Mouse (Mus musculus) ES-CJ7 (cell line): ENCODE measurements around the gene Ppm1h.

Experiments
- DNase-seq: peaks from one replicate; pipeline ENCODE4 v3.0.0; 2011; ENCODE audit warnings: low read depth, low spot score

Gene Ppm1h

DNA sequence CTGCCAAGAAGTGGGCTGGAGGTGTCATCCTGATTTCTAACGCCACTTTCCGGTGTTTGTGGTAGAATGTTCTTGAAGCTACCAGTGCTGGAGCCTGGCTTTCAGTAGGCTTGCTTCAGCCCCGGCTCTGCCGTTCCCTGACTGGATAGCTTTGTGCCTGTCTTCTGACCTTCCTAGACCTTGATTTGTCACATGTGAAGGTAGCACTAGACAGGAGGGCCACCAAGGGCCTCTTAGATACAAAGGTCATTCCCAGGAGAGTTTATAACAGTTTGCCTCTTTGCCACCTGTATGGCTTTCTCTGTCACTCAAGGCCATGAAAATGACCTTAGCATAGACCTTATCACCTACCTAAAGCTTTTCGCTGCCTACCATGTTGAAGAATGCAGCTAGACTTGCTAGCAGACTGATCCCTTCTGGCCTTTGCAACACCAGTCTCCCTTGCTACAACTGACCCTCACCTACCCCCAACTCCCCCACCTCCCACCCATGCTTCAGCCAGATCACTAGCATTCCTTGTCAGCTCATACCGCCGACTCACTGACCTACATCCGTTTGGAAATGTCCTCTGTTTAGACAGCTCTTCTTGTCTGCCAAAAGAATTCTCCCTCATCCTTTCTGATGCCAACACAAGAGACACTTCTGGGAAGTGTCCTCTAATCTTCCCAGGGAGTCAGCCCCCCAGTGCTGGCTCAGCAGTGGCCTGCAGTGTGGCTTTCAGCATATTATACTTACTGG is 180.5 kb downstream of the Ppm1h start:
- no peak for DNase-seq

- no peak for DNase-seq
Observed at GRCm38 (mm10) chr10:122859642-122859997, 181.1 kb downstream of the Ppm1h start.

DNA sequence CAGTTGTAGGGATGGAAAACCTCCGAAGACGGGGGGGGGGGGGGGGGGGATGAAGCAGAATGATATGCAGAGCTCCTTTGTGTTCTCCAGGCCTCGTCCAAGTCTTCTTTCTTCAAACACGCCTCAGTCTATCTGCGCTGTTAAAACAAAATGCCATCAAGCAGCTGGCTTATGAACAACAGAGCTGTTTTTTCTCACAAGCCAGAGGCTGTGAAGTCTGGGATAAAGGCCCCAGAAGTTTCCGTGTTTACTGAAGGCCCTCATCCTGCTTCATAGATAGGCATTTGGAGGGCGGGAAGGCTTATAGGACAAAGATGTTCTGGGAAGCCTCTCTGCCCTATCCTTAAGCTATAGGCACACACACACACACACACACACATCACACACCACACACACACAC is 181.5 kb downstream of the Ppm1h start:
- DNase-seq = no peak

- no peak for DNase-seq
Observed at GRCm38 (mm10) chr10:122861696-122862385, 183.3 kb downstream of the Ppm1h start.

- DNase-seq = no peak
Observed at GRCm38 (mm10) chr10:122862386-122863023, 183.9 kb downstream of the Ppm1h start.

DNA sequence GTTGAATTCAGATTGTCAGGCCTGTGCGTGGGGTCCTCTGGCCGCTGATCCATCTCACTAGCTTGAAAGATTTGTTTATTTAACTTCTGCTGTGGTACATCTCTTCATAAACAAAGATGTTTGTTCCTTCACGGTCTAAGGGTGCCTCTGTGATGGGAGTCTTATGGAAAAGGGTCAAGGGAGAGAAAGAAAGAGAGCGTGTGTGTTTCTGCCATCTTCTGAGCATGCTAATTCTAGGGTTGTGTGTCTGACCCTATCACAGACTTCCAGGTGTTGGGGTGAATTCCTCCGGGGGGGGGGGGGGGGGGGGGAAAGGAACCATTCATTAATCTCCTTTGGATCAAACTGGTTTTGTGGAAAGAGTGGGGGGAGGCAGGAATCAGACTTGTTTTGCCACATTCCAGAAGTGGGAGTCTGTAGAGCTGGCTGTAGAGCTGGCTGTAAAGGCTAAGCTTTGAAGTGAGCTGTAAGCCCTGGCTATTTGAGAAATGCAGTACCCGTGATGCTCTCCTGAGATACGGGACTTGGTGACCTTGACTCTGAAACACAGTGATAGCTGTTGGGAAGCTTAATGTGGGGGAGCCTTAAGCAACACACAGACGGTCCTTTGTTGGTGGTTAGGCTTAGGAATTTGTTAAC is 191.4 kb downstream of the Ppm1h start:
- DNase-seq = no peak

- DNase-seq = no peak
Observed at GRCm38 (mm10) chr10:122870848-122871494, 192.4 kb downstream of the Ppm1h start.

GRCm38 (mm10) chr10:122872720-122873119 is 194.2 kb downstream of the Ppm1h start:
- no peak for DNase-seq

DNA sequence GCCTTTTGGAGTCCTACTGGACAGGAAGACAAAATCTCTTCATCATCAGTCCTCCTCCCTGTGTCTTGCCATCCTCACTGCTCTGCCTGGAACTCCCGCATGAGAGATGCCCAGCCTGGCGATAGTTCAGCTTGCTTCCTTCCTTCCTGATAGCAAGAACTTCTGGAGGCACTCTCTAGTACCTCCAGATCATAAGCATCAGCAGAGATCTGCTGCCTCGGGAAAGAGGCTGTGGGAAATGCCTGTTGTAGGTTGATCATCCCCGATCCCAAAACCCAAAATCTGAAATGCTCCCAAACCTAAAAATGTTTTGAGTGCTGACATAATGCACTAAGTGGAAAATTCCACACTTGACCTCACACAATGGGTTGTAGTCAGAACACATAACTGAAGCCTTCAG is 198.4 kb downstream of the Ppm1h start:
- no peak for DNase-seq

- DNase-seq = no peak
Observed at GRCm38 (mm10) chr10:122877436-122877835, 198.9 kb downstream of the Ppm1h start.

GRCm38 (mm10) chr10:122881456-122881855 is 202.9 kb downstream of the Ppm1h start:
- no peak for DNase-seq

GRCm38 (mm10) chr10:122882614-122883013 is 204.1 kb downstream of the Ppm1h start:
- no peak for DNase-seq

DNA sequence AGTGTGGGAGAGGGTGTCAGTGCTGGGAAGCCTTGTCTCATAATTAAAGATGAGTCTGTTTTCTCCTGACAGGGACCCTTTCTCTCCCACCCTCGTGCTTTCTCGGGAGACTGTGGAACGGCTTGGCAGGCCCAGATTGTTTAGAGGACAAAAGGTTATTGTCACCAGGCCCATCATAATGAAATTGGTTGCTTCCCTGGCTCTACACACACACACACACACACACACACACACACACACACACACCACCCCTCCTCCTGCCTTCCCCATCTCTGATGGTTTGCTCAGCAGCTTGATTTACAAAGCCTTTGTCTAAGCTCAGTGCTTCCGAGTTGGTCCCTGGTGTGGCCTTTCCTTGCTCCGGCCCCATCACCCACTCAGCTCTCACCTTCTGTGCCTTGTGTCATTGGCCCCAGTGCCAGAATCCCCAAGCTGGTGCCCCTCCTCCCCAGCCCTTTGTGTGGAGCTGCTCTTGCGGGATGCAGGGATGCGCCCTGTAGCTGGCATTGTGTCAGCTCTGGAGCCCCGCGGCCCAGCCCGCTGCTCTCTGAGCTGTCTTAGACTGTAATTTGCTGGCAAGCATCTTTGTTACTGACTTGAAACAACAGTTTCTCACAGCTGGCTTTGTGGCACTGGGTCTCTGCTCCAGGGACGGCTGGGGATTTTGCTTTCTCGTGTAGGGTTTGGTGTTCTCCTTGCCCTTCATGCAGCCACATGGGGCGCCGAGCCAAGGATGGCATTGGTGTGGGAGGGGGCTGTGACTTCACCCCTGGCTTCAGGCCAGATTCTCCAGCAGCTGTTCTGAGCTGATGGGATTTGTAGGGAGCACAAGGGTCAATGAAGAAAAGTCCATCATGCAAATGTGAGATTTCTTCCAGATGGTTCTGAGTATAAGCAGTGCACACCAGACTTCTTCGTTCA is 205.5 kb downstream of the Ppm1h start:
- peak; percentile 87 for DNase-seq

DNA sequence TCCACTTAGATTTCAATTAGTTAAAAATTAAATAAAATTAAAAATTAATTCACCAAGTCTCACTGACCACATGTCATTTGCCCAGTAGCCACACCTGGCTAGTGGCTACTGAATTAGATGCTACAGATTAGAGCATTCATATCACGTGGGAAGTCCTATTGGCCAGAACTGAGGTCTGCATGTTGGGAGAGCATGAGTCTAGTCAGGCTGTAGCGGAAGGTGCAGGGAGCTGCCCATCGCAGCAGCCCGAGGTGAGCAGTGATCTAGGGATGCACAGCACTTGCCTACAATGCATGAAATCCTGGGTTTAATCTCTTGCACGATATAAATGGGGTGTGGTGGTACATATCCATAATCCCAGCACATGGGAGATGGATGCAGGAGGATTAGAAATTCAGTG is 206.7 kb downstream of the Ppm1h start:
- no peak for DNase-seq

DNA sequence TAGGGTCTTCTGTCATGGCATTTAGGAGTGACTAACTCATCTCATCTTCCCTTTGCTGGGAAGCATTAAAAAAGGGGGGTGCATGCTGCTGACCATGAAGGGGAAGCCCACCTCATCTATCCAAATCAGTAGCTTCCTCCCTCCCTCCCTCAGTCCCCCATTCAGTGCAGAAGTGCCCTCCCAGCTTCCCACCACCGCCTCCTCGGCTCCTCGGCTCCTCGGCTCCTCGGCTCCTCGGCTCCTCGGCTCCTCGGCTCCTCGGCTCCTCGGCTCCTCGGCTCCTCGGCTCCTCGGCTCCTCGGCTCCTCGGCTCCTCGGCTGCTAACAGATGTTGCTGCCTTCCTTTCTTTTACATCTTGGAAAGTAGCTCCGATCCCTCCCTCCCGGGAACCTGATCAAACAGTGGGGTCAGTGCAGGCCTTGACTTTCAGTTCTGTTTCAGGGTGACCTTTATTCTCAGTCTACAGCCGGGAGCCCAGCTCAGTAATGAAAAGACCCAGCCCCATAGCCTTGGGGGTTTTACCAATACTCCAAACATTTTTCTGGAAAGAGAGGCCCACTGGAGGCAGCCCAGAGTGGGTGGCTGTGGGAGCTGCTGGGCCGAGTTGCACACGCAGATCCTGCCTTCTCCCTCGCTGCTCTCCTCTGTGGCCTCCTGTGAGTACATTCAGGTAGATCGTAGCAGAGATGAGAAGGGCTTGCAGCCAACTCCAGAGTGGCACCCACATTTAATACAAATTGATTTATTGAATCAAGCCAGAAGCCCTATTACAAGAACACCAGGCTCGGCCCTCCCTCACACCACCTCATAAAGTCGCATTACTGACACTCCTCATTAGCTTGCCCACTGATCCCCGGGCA is 207.7 kb downstream of the Ppm1h start:
- DNase-seq = peak; percentile 9

GRCm38 (mm10) chr10:122886916-122887527 is 208.5 kb downstream of the Ppm1h start:
- DNase-seq = no peak

- DNase-seq = no peak
Observed at GRCm38 (mm10) chr10:122887528-122888183, 209.1 kb downstream of the Ppm1h start.

DNA sequence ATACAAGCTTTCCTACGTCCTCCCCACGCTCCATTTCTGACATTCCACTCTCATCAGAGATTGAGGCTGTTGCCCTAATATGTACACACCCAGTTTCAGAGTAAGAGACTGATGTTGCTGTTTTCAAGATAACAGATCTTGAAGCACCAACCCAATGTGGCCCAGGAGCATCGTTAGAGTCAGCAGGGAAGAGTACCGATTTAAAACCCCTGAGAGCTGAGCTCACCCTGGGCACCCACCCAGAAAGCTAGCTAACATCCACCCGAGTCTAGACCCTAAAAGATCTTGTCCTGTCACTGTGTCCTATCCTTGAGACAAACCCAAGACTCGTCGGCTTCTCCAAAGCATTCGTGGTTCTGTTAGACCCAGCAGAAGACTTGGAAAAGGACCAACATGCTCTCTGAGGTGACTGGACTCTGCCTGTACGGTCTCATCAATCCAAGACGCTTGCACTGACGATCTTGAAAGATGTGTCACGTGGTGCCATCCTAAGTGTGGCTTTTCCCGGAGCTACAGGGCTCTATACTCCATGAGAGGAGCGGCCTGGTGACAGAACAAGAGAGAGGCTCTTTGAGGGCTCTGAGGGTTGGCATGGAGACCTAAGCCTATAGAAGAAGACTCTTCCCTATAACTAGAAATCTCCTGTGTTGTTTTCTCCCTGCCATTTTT is 212.3 kb downstream of the Ppm1h start:
- DNase-seq = no peak
